Mouse (Mus musculus): Measurements from ENCODE around the gene Rae1.

DNA sequence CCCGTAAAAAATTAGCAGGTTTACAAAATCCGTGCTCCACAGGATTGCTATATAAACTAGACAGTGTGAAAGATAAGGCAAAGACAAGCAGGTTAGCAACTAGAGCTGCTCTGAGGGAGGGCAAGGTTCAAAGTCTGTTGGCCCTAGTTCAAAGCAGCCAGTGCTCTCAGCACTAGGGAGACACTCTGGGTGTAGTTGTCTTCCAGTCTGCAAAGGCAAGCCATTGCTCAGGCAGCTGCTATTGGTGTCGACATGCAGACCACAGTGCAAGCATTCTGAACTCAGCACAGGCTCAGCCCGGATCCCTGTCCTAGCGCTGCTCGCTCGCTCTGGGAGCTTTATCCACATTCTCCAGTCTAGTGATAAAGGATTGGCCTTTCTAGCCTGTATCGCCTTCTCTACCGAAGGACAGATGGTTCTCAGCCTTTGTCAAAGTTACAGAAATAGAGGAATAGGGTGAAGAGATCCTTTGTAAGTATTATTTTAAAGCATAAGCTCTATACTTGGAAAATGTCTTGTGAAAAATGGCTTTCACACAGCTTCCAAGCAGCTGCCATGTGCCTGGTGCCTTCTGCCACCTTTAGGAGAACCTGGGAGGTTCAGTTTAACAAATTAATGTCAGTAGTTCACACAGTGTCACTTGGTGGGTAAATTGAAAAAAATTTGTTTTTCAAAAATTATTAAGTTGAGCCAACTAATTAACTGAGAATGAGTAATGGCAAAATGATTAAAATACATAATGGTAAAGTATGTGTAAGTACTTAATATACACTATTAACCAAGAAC lies 16.9 kb upstream of the Rae1 start:
- TF ChIP-seq CTCF (IDR thresholded peaks at IDR 0.05; ENCODE audit: borderline replicate concordance, extremely low read depth, insufficient read depth, insufficient read length): no peak
- TF ChIP-seq POLR2A (IDR thresholded peaks at IDR 0.05; ENCODE audit: borderline replicate concordance, extremely low read depth, insufficient read depth, insufficient read length, poor library complexity, severe bottlenecking): no peak

Data from brain, embryonic 14.5 days (tissue).